Mouse (Mus musculus) lung, postnatal 10 days (tissue): ENCODE data around the gene Nus1.

Source experiments
- DNase-seq: peaks from one replicate; pipeline ENCODE4 v3.0.0; 2021

Gene Nus1

DNA sequence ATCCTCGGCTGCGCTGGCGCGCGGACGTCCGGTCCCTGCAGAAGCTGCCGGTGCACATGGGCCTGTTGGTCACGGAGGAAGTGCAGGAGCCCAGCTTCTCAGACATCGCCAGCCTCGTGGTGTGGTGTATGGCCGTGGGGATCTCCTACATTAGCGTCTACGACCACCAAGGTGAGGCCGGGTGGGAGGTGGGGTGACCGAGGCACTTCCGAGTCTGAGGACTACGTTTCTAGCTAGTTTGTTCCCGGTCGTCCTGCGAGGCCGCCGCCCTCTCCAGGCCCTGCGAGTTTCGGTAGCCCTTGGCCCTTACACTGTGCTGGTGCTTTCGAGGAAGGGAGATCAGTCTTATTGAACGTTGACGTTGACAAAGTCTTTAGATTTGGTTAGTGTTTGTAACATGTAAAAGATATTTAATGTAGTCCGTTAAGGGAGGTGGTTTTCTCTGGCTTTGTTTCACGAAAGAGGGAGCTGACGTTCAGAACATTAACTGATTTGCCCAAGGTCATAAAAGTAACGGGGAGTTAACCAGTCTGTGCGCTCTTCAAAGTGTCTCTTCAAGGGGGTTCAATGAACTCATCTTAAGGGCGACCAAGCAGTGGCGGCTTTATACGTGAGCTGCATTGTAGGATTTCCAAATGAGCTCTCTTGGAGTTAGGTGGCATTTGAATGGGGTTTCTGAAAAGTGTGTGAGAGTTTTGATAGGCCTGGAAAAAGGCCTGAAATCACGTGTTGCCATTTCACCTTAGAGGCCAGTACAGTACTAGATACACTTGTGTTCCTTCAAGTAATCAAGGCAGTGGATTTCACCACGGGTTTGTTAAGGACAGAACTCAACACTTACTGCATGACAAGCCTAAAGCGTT lies 882 bp downstream of the Nus1 start:
- no peak for DNase-seq

- no peak for DNase-seq
Observed at GRCm38 (mm10) chr10:52418931-52419330, 1.6 kb downstream of the Nus1 start.

- no peak for DNase-seq
Observed at GRCm38 (mm10) chr10:52419402-52419801, 2.1 kb downstream of the Nus1 start.

DNA sequence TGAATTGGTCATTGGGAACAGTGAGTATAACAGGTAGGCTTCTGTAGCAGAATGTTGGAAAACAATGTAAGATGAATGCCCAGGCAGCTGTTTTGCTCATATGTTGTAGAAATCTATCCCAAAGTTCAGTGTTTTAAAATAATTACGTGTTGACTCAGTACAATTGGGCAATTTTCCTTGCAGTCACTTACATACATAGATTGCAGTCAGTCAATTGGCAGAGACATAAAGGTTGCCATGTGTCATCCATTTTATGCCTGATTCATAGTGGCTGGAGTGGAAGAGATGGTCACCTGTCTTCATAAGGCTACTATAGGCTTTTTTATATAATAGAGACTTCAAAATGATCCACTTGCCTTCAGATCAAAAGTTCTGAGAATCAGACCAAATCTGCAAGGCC lies 3.2 kb downstream of the Nus1 start:
- no peak for DNase-seq

DNA sequence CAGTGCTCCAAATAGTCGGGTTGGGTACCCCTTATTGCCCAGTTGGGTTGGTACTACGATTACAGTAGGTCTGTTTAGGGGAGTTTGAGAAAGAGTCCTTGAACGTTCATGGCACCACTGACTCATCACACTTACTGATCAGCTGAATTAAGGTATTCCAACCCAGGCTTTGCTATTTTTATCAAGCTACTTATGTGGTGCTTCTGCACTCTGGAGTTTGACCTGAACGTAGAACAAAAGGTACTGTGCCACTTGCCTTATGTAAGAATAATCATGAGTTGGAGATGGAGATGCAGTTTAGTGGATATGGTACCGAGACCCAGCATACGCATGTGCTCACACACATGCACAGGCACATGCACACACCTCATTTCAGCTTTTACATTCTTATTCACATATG lies 4.4 kb downstream of the Nus1 start:
- DNase-seq = no peak

DNA sequence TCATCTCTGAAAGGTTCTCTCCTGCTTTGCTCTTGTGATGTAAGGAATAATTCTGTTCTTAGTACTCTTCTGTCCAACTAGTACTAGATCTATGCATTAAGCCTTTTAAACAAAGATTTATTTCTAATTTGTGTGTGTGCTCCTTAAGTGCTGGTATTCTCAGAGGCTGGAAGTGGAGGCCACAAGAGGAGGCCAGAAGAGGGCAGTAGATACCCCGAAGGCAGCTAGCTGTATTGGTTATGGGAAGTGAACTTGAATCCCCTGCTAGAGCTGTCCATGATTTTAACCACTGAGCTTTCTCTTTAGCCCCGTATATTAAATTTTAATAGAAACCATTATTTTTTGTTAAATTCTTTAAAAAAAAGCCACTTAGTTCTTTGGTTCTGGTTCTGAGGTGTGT lies 5.8 kb downstream of the Nus1 start:
- no peak for DNase-seq

DNA sequence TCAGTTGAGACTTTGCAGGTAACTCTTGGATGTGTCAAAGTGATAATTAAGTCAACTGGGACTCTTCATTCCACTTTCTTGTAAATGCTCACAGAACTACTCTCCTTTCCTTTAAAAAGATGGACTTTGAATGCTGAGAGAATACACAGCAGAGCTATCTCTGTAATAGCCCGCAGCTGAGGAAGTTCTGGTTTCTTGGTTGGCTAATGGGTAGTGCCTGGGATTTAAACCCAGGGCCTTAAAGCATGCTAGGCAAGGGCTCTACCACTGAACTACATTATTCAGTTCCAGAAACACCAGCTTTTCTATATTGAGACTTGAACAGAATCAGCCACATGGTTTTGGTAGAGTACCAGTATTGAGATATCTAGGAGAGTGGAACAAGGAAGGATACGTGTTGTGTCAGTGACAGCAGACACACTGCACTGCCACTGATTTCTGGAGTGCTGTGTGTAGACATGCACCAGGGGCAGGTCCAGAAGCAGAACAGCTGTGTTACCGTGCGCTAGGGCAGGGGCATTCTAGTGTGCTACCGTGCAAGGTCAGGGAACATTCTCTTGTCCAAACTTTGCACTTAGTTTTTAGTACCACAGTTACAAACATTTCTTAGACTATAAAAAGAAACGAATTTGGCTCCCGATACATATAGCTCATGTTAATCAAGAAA lies 9.1 kb downstream of the Nus1 start:
- DNase-seq = no peak

GRCm38 (mm10) chr10:52427634-52428415 lies 10.5 kb downstream of the Nus1 start:
- DNase-seq = no peak

- no peak for DNase-seq
Observed at GRCm38 (mm10) chr10:52430953-52431352, 13.6 kb downstream of the Nus1 start.

GRCm38 (mm10) chr10:52434836-52435235 lies 17.5 kb downstream of the Nus1 start:
- DNase-seq = no peak

DNA sequence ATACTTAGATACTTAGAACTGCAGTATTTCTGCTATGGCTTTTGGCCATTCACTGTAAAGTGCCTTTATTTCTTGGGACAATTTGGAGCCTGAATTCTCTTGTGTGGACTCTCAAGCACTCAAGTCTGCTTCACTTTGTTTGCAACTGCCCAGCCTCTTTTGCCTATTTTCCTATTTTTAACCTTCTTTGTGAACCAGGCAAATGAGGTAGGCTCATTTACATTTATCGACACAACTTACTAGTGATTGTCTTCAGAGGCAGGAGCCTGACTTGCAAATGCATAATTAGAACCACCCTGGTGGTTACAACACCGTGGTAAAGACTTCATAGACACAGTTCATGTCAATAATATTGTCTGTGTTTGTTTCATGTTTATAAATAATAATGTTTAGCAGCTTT lies 43.3 kb downstream of the Nus1 start:
- DNase-seq = no peak

DNA sequence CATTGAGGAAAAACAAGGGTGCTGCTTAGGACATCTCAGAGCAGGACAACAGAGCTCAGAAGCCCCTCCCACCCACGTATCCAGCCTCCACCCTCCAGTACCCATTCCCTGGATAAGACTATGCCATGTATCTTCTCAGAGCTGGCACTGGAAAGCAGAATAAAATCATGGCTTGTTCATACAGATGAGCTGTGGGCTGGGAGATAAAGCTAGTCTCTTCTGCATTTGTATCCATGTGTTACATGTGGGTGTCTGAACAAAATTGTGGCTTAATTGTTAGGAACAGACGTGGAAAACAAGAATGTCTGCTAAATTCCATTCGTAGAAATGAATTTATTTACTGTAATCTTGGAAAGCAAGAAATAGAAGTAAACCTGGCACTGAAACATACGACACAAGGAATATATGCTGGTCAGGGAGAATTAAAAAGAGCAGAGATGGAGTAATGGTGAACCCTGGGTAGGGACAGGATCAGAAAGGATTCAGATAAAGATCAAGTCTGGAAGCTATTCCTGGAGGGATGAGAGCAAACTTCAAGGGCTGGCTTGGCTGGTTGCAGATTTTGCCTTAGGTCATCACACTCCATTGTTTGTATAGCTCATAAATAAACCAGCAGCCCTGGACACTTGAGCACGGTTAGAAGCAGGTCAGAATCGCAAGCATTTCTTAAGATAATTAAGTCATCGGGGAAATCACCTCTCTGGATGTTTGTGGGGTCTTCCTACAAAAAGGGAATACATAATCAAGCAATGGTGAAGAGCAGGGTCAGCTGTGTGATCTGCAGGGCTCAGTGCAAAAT lies 46.8 kb downstream of the Nus1 start:
- no peak for DNase-seq

- DNase-seq = no peak
Observed at GRCm38 (mm10) chr10:52471520-52471919, 54.2 kb downstream of the Nus1 start.
